Mouse (Mus musculus): ENCODE measurements around the gene Rasal1.

The Rasal1 gene

GRCm38 (mm10) chr5:120621846-120622197 lies 26.8 kb upstream of the Rasal1 start:
- no peak for DNase-seq (ENCODE audit: extremely low read depth, low read depth, low spot score)

- DNase-seq (ENCODE audit: extremely low read depth, low read depth, low spot score), result no peak
These were observed 26.3 kb upstream of the Rasal1 start for GRCm38 (mm10) chr5:120622198-120622851.

- no peak for DNase-seq (ENCODE audit: extremely low read depth, low read depth, low spot score)
These were observed 24.2 kb upstream of the Rasal1 start for GRCm38 (mm10) chr5:120624427-120624826.

- DNase-seq (ENCODE audit: extremely low read depth, low read depth, low spot score), result no peak
These were observed 22.2 kb upstream of the Rasal1 start for GRCm38 (mm10) chr5:120626399-120626798.

GRCm38 (mm10) chr5:120627515-120628300 lies 20.9 kb upstream of the Rasal1 start:
- no peak for DNase-seq (ENCODE audit: extremely low read depth, low read depth, low spot score)

GRCm38 (mm10) chr5:120628624-120629023 lies 20.0 kb upstream of the Rasal1 start:
- no peak for DNase-seq (ENCODE audit: extremely low read depth, low read depth, low spot score)

- no peak for DNase-seq (ENCODE audit: extremely low read depth, low read depth, low spot score)
These were observed 17.5 kb upstream of the Rasal1 start for GRCm38 (mm10) chr5:120631128-120631527.

- no peak for DNase-seq (ENCODE audit: extremely low read depth, low read depth, low spot score)
These were observed 16.7 kb upstream of the Rasal1 start for GRCm38 (mm10) chr5:120631892-120632291.

- DNase-seq (ENCODE audit: extremely low read depth, low read depth, low spot score), result no peak
These were observed 14.5 kb upstream of the Rasal1 start, which contains the start of gene Cfap73 for GRCm38 (mm10) chr5:120634131-120634530. TSS of gene Cfap73 (minus strand) at chr5:120634235.

- DNase-seq (ENCODE audit: extremely low read depth, low read depth, low spot score), result no peak
These were observed 13.8 kb upstream of the Rasal1 start for GRCm38 (mm10) chr5:120634860-120635259.

- DNase-seq (ENCODE audit: extremely low read depth, low read depth, low spot score), result no peak
These were observed 13.0 kb upstream of the Rasal1 start for GRCm38 (mm10) chr5:120635633-120636032.

GRCm38 (mm10) chr5:120640094-120640493 lies 8.5 kb upstream of the Rasal1 start:
- DNase-seq (ENCODE audit: extremely low read depth, low read depth, low spot score), result no peak

- peak; percentile 37 for DNase-seq (ENCODE audit: extremely low read depth, low read depth, low spot score)
These were observed 5.1 kb upstream of the Rasal1 start for GRCm38 (mm10) chr5:120643365-120644085.

GRCm38 (mm10) chr5:120644227-120644626 lies 4.4 kb upstream of the Rasal1 start:
- DNase-seq (ENCODE audit: extremely low read depth, low read depth, low spot score), result no peak

GRCm38 (mm10) chr5:120645851-120646250 lies 2.8 kb upstream of the Rasal1 start:
- DNase-seq (ENCODE audit: extremely low read depth, low read depth, low spot score), result no peak

GRCm38 (mm10) chr5:120647361-120647760 lies 1.3 kb upstream of the Rasal1 start:
- no peak for DNase-seq (ENCODE audit: extremely low read depth, low read depth, low spot score)

- no peak for DNase-seq (ENCODE audit: extremely low read depth, low read depth, low spot score)
These were observed 659 bp upstream of the Rasal1 start for GRCm38 (mm10) chr5:120647814-120648491.

GRCm38 (mm10) chr5:120649374-120649933 lies 842 bp downstream of the Rasal1 start:
- no peak for DNase-seq (ENCODE audit: extremely low read depth, low read depth, low spot score)

GRCm38 (mm10) chr5:120649938-120650337 lies 1.3 kb downstream of the Rasal1 start:
- no peak for DNase-seq (ENCODE audit: extremely low read depth, low read depth, low spot score)

GRCm38 (mm10) chr5:120651230-120651629 lies 2.6 kb downstream of the Rasal1 start:
- no peak for DNase-seq (ENCODE audit: extremely low read depth, low read depth, low spot score)

Data from fat pad, adult 2 months (tissue).